Mouse (Mus musculus) thymus, adult 2 months (tissue): Measurements from ENCODE around the gene Zfp428.
"Not testable (repeated sequence)": the region's sequence is repeated elsewhere in the genome, so short reads cannot be mapped to it uniquely, and the experiment has no call there.

Source experiments
- CTCF ChIP-seq: fragments of 200-500 bp; IDR thresholded peaks from 2 replicates; pipeline ENCODE4 v1.5.1; 2012; ENCODE audit warnings: mild to moderate bottlenecking, control low read depth, low read length, moderate library complexity, borderline replicate concordance; ENCODE audit not compliant: control insufficient read depth, poor library complexity, insufficient read depth; ENCODE audit errors: extremely low read depth
- POLR2A ChIP-seq: fragments of 200-500 bp; IDR thresholded peaks from 2 replicates; pipeline ENCODE4 v1.6.1; 2012; ENCODE audit warnings: mild to moderate bottlenecking, low read length, control low read depth, moderate library complexity; ENCODE audit not compliant: control insufficient read depth, poor library complexity, insufficient read depth; ENCODE audit errors: extremely low read depth

- not testable (repeated sequence) for TF ChIP-seq CTCF, POLR2A
These were observed 9.5 kb downstream of the Zfp428 start for GRCm38 (mm10) chr7:24516319-24516718.
